Comparison of ENCODE assay signal across 8 mouse cellular contexts in genomic region chr3:84478896-84479292, GRCm38 (mm10). TPM values are rescaled to one million over a fixed set of nuclear protein-coding genes. Genes with fewer than 3 reads are reported as not detected.
DNase-seq lines count a peak whose midpoint lies in the region; ATAC-seq lines count a peak whose summit lies in the region.

No protein-coding gene starts in this region.

- H3K27ac ChIP-seq in heart, embryonic 15.5 days, result no peak overlapping the region
- H3K27ac ChIP-seq in brown adipose tissue, adult 24 weeks (replicated peaks; ENCODE audit: low read depth, low read length), result no peak overlapping the region
- H3K27ac ChIP-seq in hindbrain, embryonic 14.5 days, result no peak overlapping the region
- H3K27ac ChIP-seq in midbrain, embryonic 13.5 days, result no peak overlapping the region

- 9% methylated on average over 12 of the region's 12 CpGs for WGBS in heart, embryonic 15.5 days
- WGBS in hindbrain, embryonic 14.5 days, result 5% methylated on average over 12 of the region's 12 CpGs
- WGBS in midbrain, embryonic 13.5 days, result 2% methylated on average over 12 of the region's 12 CpGs

- H3K9ac ChIP-seq in heart, embryonic 15.5 days, result 0 out of 2 replicates have a peak overlapping the region, but pooled peaks have one; percentile 58
- H3K9ac ChIP-seq in hindbrain, embryonic 14.5 days, result peak overlapping the region; percentile 68
- H3K9ac ChIP-seq in midbrain, embryonic 13.5 days (replicated peaks), result peak overlapping the region; percentile 79; the same call in 1 of the 2 replicates

- H3K4me2 ChIP-seq in heart, embryonic 15.5 days, result peak overlapping the region; percentile 99
- H3K4me2 ChIP-seq in hindbrain, embryonic 14.5 days (replicated peaks), result peak overlapping the region; percentile 88
- H3K4me2 ChIP-seq in midbrain, embryonic 13.5 days (replicated peaks), result peak overlapping the region; percentile 99

- peaks cover 24% of the 10 kb centered on the region for H3K4me1 ChIP-seq in heart, embryonic 15.5 days (replicated peaks)
- H3K4me1 ChIP-seq in brown adipose tissue, adult 24 weeks (ENCODE audit: control insufficient read depth, insufficient read depth, insufficient read length, low read length), result peaks cover 5% of the 10 kb centered on the region; the same call in 1 of the 2 replicates
- peaks cover 7% of the 10 kb centered on the region for H3K4me1 ChIP-seq in hindbrain, embryonic 14.5 days (replicated peaks; ENCODE audit: control insufficient read depth, insufficient read depth, low read length)
- peaks cover 29% of the 10 kb centered on the region for H3K4me1 ChIP-seq in midbrain, embryonic 13.5 days (replicated peaks)

- H3K36me3 ChIP-seq in heart, embryonic 15.5 days, result no peaks in the 10 kb centered on the region
- no peaks in the 10 kb centered on the region for H3K36me3 ChIP-seq in hindbrain, embryonic 14.5 days (replicated peaks; ENCODE audit: control insufficient read depth, insufficient read depth)
- H3K36me3 ChIP-seq in midbrain, embryonic 13.5 days, result no peaks in the 10 kb centered on the region

- no peaks in the 10 kb centered on the region for H3K9me3 ChIP-seq in heart, embryonic 15.5 days (replicated peaks)
- H3K9me3 ChIP-seq in hindbrain, embryonic 14.5 days (ENCODE audit: control insufficient read depth, low read length), result no peaks in the 10 kb centered on the region
- H3K9me3 ChIP-seq in midbrain, embryonic 13.5 days, result no peaks in the 10 kb centered on the region

- H3K27me3 ChIP-seq in heart, embryonic 15.5 days, result peaks cover 67% of the 10 kb centered on the region
- H3K27me3 ChIP-seq in hindbrain, embryonic 14.5 days (ENCODE audit: control insufficient read depth, insufficient read depth, low read length), result peaks cover 27% of the 10 kb centered on the region
- H3K27me3 ChIP-seq in midbrain, embryonic 13.5 days, result peaks cover 66% of the 10 kb centered on the region

- DNase-seq in heart, adult 9 months (ENCODE audit: low spot score in 2 of 2), result no peak
- DNase-seq in hindbrain, embryonic 14.5 days (ENCODE audit: low spot score), result no peak
- no peak for DNase-seq in adrenal gland, postnatal 14 days
- no peak for DNase-seq in Muller cell, postnatal 12 days (ENCODE audit: inconsistent ontology term)
- DNase-seq in spleen, adult 18-20 months, result no peak

- no peak for ATAC-seq in heart, embryonic 15.5 days (replicated peaks; ENCODE audit: insufficient number of reproducible peaks, insufficient read depth, low FRiP score, low read depth)
- ATAC-seq in hindbrain, embryonic 14.5 days (ENCODE audit: low FRiP score), result no peak
- no peak for ATAC-seq in midbrain, embryonic 13.5 days

- peak overlapping the region; percentile 64 for H3K4me3 ChIP-seq in heart, embryonic 15.5 days
- peak overlapping the region; percentile 56 for H3K4me3 ChIP-seq in brown adipose tissue, adult 24 weeks (ENCODE audit: insufficient read depth, low read depth, low read length)
- peak overlapping the region; percentile 59 for H3K4me3 ChIP-seq in hindbrain, embryonic 14.5 days (replicated peaks; ENCODE audit: low read length)
- H3K4me3 ChIP-seq in midbrain, embryonic 13.5 days (replicated peaks), result peak overlapping the region; percentile 72

RNA-seq across cellular contexts. Expression of gene Fhdc1, which starts 1.3 kb away (rescaled TPM):
- 1.2 and 2.3 TPM in 2 replicates for polyA plus RNA-seq in heart, embryonic 15.5 days (2015; fragmentation: Nextera tagmentation; extraction: Ambion mirVana)
- polyA plus RNA-seq in brown adipose tissue, adult 24 weeks (2012; ENCODE audit: insufficient read depth, insufficient read length, missing spikeins), result 2.0 and 4.1 TPM in 2 replicates
- 5.2 and 6.1 TPM in 2 replicates for polyA plus RNA-seq in hindbrain, embryonic 14.5 days (2014; fragmentation: Nextera tagmentation; extraction: Ambion mirVana)
- polyA plus RNA-seq in midbrain, embryonic 13.5 days (2015; fragmentation: Nextera tagmentation; extraction: Ambion mirVana), result 3.0 and 3.5 TPM in 2 replicates
- total RNA-seq in adrenal gland, postnatal 14 days (2021), result 13.6 and 15.1 TPM in 2 replicates
